Mouse (Mus musculus) heart, embryonic 12.5 days (tissue): Measurements from ENCODE around the gene Cenph. TPM values are rescaled to one million over a fixed set of nuclear protein-coding genes. Genes with fewer than 3 reads are reported as not detected.
"Not testable (repeated sequence)": the region's sequence is repeated elsewhere in the genome, so short reads cannot be mapped to it uniquely, and the experiment has no call there.

Experiments used
- ATAC-seq: fragments of 200-750 bp; cut with Nextera tagmentation; 2 replicates; pipeline ENCODE4 v1.8.0; 2017; ENCODE audit warnings: moderate TSS enrichment, moderate library complexity; ENCODE audit not compliant: insufficient number of reproducible peaks, low FRiP score
- H3K27ac ChIP-seq: fragments of 300-500 bp; sonication (generic); 2 replicates; pipeline ENCODE4 v1.5.1; 2016; ENCODE audit warnings: mild to moderate bottlenecking, moderate library complexity; ENCODE audit not compliant: poor library complexity, severe bottlenecking
- H3K27me3 ChIP-seq: fragments of 300-500 bp; sonication (generic); replicated peaks from 2 replicates; pipeline ENCODE4 v1.6.1; 2016; ENCODE audit warnings: mild to moderate bottlenecking, moderate library complexity
- H3K36me3 ChIP-seq: fragments of 300-500 bp; sonication (generic); 2 replicates; pipeline ENCODE4 v1.6.1; 2016; ENCODE audit warnings: mild to moderate bottlenecking, moderate library complexity
- H3K4me1 ChIP-seq: fragments of 300-500 bp; sonication (generic); replicated peaks from 2 replicates; pipeline ENCODE4 v1.6.1; 2016; ENCODE audit warnings: mild to moderate bottlenecking
- H3K4me2 ChIP-seq: fragments of 300-500 bp; sonication (generic); 2 replicates; pipeline ENCODE4 v1.6.1; 2016; ENCODE audit warnings: mild to moderate bottlenecking, moderate library complexity
- H3K4me3 ChIP-seq: fragments of 300-500 bp; sonication (generic); 2 replicates; pipeline ENCODE4 v1.5.1; 2016; ENCODE audit warnings: mild to moderate bottlenecking
- H3K9ac ChIP-seq: fragments of 300-500 bp; sonication (generic); 2 replicates; pipeline ENCODE4 v1.6.1; 2016; ENCODE audit warnings: mild to moderate bottlenecking, moderate library complexity
- H3K9me3 ChIP-seq: fragments of 300-500 bp; sonication (generic); replicated peaks from 2 replicates; pipeline ENCODE4 v1.6.1; 2016; ENCODE audit warnings: mild to moderate bottlenecking, moderate library complexity
- whole genome bisulfite sequencing: fragments of 180-500 bp; shearing (Covaris S2); methylation state at CpG from one replicate; pipeline ENCODE4 v1.1.7; 2016; 5-methylcytosine and 5-hydroxymethylcytosine counted together
- polyA plus RNA-seq: library from polyadenylated mRNA; unstranded; fragments of >200 nt; fragmentation: Nextera tagmentation; extraction: Ambion mirVana; gene quantifications from 2 replicates; pipeline ENCODE4 v1.2.1, GENCODE M21; 2016

The Cenph gene
- polyA plus RNA-seq, 1 experiment from 2014 or later, result 24.0 TPM

- Histone ChIP-seq H3K9me3 (no peaks in the 10 kb centered on the region), H3K4me3 (no peak overlapping the region), H3K4me1 (peaks cover 12% of the 10 kb centered on the region), H3K9ac (no peak overlapping the region), H3K4me2 (no peak overlapping the region), H3K27ac (no peak overlapping the region), H3K27me3 (no peaks in the 10 kb centered on the region), H3K36me3 (no peaks in the 10 kb centered on the region)
- no peak for ATAC-seq
- WGBS, result 82% methylated on average over 3 of the region's 3 CpGs
These were observed 29.6 kb downstream of the Cenph start for GRCm38 (mm10) chr13:100746090-100746489.

GRCm38 (mm10) chr13:100744036-100744744 is 31.5 kb downstream of the Cenph start, which contains the start of gene Mrps36:
Mrps36 (minus strand) TSS chr13:100744659.
- Histone ChIP-seq H3K4me3 (peak within 1 kb of the TSS; percentile 90), H3K4me1 (peaks cover 12% of the 10 kb centered on the region), H3K36me3 (peaks cover 9% of the 10 kb centered on the region; the same call in 1 of the 2 replicates), H3K4me2 (peak within 1 kb of the TSS; percentile 65), H3K9ac (peak within 1 kb of the TSS; percentile 88), H3K27me3 (no peaks in the 10 kb centered on the region), H3K9me3 (no peaks in the 10 kb centered on the region), H3K27ac (peak within 1 kb of the TSS; percentile 99)
- peak; percentile 95 for ATAC-seq
- WGBS, result under 1% methylated on average over 52 of the region's 52 CpGs

DNA sequence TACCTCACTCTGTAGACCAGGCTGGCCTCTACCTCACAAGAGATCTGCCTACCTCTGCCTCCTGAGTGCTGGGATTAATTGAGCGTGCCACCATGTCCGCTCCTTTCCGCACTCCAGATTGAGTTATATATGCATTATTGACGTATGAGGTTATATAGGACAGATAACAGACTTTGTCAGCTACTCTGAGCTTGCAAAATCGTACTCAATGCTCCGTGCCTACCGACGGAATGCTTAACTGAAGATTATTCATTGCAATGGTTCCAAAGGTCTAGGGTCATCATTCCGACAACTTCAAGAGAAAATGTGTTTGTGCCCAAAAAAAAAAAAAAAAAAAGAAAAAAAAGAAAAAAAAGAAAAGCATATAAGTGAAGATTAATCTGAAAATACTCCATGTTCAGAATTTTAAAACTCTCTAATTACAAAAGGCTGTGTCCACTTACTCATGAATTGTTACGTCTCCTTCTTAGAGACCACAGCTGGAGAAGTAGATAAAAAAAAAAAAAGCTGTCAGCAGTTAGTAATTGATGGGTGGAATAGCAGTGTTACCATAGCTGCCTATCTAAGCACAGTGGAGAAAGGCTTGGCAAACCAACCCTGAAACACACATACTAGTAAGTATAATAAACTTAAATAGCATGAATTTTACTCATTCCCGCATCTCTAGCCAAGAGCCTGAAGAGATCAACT is 32.2 kb downstream of the Cenph start:
- WGBS, result 58% methylated on average over 11 of the region's 11 CpGs
- peak overlapping the region; percentile 65 for H3K4me2 ChIP-seq
- H3K9ac ChIP-seq, result peak overlapping the region; percentile 88; the same call in 1 of the 2 replicates
- H3K27ac ChIP-seq, result peak overlapping the region; percentile 99
- H3K27me3 ChIP-seq, result no peaks in the 10 kb centered on the region
- ATAC-seq, result peak; percentile 16
- H3K4me1 ChIP-seq, result peaks cover 12% of the 10 kb centered on the region
- no peaks in the 10 kb centered on the region for H3K9me3 ChIP-seq
- H3K36me3 ChIP-seq, result peaks cover 16% of the 10 kb centered on the region
- H3K4me3 ChIP-seq, result peak overlapping the region; percentile 90

DNA sequence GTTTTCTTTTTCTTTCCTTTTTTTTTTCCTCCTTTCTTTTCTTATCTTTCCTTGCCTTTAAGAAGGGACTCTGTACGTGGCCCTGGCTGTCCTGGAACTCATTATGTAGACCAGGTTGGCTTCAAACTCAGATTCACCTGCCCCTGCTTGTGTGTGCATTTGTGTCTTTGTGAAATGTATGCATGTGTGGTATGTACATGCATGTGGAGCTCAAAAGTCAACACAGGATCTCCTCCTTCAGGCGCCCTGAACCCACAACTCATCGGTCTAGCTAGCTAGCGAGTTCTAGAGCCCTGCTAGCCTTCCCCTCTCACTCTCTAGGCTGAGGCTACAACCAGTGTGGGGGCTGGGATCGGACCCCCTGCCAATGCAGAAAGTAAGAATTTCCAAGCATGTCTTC is 32.9 kb downstream of the Cenph start:
- Histone ChIP-seq H3K9me3 (no peaks in the 10 kb centered on the region), H3K27ac (no peak overlapping the region), H3K4me3 (no peak overlapping the region), H3K4me2 (peak overlapping the region; percentile 59), H3K36me3 (peaks cover 21% of the 10 kb centered on the region), H3K9ac (no peak overlapping the region), H3K4me1 (peaks cover 12% of the 10 kb centered on the region), H3K27me3 (no peaks in the 10 kb centered on the region)
- ATAC-seq, result no peak
- 82% methylated on average over 5 of the region's 5 CpGs for WGBS

- WGBS, result 94% methylated on average over 2 of the region's 2 CpGs
These were observed 42.9 kb downstream of the Cenph start for GRCm38 (mm10) chr13:100732756-100733155.

GRCm38 (mm10) chr13:100731462-100732046 is 44.1 kb downstream of the Cenph start:
- not testable (repeated sequence) for ATAC-seq, H3K27ac ChIP-seq, H3K9me3 ChIP-seq, H3K27me3 ChIP-seq, H3K9ac ChIP-seq
- Histone ChIP-seq H3K4me2 (peak overlapping the region; percentile 87), H3K36me3 (peaks cover 30% of the 10 kb centered on the region), H3K4me1 (peaks cover 22% of the 10 kb centered on the region), H3K4me3 (peak overlapping the region; percentile 89)
- 90% methylated on average over 6 of the region's 6 CpGs for WGBS

More at GRCm38 (mm10) chr13:100732756-100733155, 42.9 kb downstream of the Cenph start:
- H3K4me2 ChIP-seq, result no peak overlapping the region
- H3K4me3 ChIP-seq, result no peak overlapping the region
- H3K9me3 ChIP-seq, result no peaks in the 10 kb centered on the region
- H3K9ac ChIP-seq, result no peak overlapping the region
- no peak for ATAC-seq
- H3K27ac ChIP-seq, result no peak overlapping the region
- no peaks in the 10 kb centered on the region for H3K27me3 ChIP-seq
- peaks cover 33% of the 10 kb centered on the region for H3K36me3 ChIP-seq
- H3K4me1 ChIP-seq, result peaks cover 18% of the 10 kb centered on the region

DNA sequence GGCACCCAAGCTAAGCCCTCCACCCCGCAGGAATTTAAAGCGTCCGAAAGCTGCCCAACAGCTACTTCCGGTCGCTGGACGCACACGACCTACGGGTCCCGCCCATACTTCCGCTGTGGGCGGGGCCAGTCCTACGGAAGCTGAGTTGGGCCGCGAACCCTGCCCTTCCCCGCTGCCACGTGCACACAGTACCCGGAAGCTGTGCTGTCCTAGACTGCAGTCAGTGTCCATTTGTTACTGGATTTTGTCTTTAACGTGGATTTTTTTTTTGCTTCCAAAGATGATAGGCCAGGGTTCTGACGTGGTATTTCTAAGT is 44.9 kb downstream of the Cenph start, which contains the start of gene Cdk7:
Gene Cdk7 (minus strand): TSS at position 79 of the 316 bp plus-strand sequence.
- Histone ChIP-seq H3K9me3 (no peaks in the 10 kb centered on the region), H3K4me3 (peak within 1 kb of the TSS; percentile 89), H3K9ac (peak within 1 kb of the TSS; percentile 96), H3K4me2 (peak within 1 kb of the TSS; percentile 87), H3K27ac (peak within 1 kb of the TSS; percentile 98), H3K27me3 (no peaks in the 10 kb centered on the region), H3K4me1 (peaks cover 25% of the 10 kb centered on the region), H3K36me3 (peaks cover 25% of the 10 kb centered on the region)
- ATAC-seq, result peak; percentile 98
- WGBS, result under 1% methylated on average over 19 of the region's 19 CpGs

DNA sequence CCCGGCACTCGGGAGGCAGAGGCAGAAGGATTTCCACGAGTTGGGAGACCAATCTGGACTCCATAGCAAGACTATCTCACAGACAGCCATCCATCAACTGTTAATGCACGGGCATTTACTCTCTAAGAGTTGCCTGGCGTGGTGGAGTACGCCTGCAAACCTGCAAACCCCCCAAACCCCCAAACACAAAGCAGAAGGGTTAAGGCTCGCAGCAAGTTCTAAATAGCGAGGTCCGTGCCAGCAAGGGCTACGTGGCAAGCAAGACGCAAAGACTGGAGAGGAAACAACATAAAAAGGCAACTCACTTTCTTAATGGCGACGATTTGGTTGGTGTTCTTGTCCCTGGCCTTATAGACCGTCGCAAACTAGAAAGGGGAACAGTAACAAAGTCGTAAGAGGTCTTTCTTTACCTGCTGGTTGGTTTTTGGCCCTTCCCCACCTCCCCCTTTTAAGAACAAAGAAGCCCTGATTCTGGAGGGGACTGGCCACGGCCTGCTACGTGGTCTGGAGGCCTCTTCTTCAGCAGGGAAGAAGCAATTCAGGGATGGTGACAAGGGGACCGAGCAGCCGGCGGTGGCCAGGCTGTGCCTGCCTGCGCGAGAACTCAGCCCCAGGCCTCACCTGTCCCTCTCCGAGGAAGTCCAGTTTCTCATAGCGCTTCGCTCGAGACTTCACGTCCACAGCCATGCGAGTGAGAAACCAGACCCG is 45.4 kb downstream of the Cenph start:
- Histone ChIP-seq H3K27me3 (no peaks in the 10 kb centered on the region), H3K4me2 (peak overlapping the region; percentile 87), H3K9ac (peak overlapping the region; percentile 96), H3K36me3 (peaks cover 22% of the 10 kb centered on the region), H3K9me3 (no peaks in the 10 kb centered on the region), H3K4me1 (peaks cover 27% of the 10 kb centered on the region), H3K4me3 (peak overlapping the region; percentile 89), H3K27ac (peak overlapping the region; percentile 98)
- ATAC-seq, result no peak; the same call in 1 of the 2 replicates
- under 1% methylated on average over 30 of the region's 30 CpGs for WGBS

DNA sequence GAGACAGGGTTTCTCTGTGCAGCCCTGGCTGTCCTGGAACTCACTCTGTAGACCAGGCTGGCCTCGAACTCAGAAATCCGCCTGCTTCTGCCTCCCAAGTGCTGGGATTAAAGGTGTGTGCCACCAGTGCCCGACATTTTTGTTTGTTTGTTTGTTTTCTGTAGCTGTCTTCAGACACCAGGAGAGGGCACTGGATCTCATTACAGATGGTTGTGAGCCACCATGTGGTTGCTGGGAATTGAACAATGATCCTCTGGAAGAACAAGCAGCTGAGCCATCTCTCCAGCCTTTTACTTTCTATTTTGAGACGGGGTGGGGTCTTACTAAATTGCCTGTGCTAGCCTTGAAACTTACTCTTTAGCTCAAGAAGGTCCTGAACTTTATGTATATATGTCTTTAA is 47.2 kb downstream of the Cenph start:
- peak overlapping the region; percentile 87; the same call in 1 of the 2 replicates for H3K4me2 ChIP-seq
- not testable (repeated sequence) for H3K9ac ChIP-seq

DNA sequence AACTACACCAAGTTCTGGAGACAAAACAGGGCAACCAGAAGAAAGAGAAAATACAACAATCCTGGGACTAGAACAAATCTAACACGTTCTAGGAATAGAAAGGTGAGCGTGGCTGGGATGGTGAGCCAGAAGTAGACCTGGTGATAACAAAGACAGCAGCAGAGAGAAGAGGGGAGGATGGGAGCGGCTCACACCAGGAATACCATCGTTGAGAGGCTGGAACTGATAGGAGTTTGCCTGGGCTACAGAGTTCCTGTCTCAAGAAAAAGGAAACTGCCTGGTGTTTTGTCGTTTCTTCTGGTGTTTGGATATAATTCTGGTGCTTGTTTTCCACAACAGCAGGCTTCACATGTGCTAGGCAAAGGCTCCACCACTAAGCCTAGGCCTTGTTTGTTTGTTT is 47.6 kb downstream of the Cenph start:
- ATAC-seq, result no peak
- Histone ChIP-seq H3K9ac (peak overlapping the region; percentile 24; the same call in 1 of the 2 replicates), H3K4me1 (peaks cover 39% of the 10 kb centered on the region), H3K4me3 (0 out of 2 replicates have a peak overlapping the region, but pooled peaks have one; percentile 4), H3K36me3 (peaks cover 28% of the 10 kb centered on the region), H3K9me3 (no peaks in the 10 kb centered on the region), H3K4me2 (peak overlapping the region; percentile 42), H3K27me3 (no peaks in the 10 kb centered on the region), H3K27ac (peak overlapping the region; percentile 75; the same call in 1 of the 2 replicates)
- WGBS, result 29% methylated on average over 5 of the region's 5 CpGs

More for the DNA sequence above, 47.2 kb downstream of the Cenph start:
- Histone ChIP-seq H3K4me3 (0 out of 2 replicates have a peak overlapping the region, but pooled peaks have one; percentile 4), H3K36me3 (peaks cover 26% of the 10 kb centered on the region), H3K4me1 (peaks cover 39% of the 10 kb centered on the region)
- not testable (repeated sequence) for ATAC-seq, H3K9me3 ChIP-seq, H3K27me3 ChIP-seq, H3K27ac ChIP-seq
- 89% methylated on average over 4 of the region's 4 CpGs for WGBS
